Mouse (Mus musculus): ENCODE results near the gene Dab2ip. TPM values are rescaled to one million over a fixed set of nuclear protein-coding genes. Genes with fewer than 3 reads are reported as not detected.

Dab2ip gene
- total RNA-seq, 2 experiments from 2014 or later: 40.1 to 40.7 TPM

DNA sequence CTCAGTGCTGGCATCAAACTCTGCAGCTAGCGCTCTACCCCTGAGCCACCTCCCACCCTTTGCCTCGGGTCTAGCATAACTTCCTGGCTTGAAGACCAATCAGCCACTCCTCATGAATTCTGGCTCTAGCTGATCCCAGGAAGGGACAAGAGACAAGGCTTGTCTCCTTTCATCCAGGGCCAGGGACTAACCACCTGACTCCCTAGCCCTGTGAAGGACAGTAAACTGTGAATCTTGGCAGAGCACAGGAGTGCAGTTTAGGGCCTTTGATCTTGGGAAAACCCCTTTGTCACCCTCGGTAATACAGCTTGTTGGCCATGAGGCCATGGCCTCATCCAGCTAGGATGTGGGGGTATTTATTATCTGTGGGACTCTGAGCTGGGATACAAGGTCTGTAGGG lies 100.2 kb downstream of the Dab2ip start:
- no peak for DNase-seq

DNA sequence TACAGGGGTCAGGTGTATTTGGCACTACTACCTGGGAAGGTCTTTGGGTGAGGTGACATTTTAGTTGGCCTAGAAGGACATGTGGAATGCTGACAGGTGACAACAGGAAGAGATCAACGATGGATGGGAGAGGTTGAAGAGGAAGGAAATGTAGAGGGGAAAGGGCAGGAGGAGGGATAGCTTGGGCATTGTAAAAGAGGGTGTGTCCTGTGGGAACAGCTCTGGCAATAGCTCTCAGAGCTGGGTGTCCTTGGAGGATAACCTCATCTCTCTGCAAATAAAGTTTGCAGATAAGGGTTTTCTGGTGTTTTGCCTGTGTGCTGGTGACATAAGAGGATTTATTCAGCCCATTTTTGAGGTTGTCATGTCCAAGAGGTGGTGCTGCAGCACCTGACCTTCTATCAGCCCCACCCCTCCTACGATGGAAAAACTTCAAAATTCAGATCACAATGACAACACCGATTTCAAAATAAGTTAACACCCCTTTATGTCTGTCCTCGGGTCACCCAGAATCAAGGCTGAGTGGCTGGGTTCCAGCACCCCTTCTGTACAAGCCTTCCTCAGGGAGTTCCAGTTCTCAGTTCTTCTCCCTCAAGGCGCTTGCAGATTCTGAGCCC lies 101.6 kb downstream of the Dab2ip start:
- no peak for DNase-seq

- DNase-seq: peak; percentile 64
Measured at GRCm38 (mm10) chr2:35660953-35661374, 102.9 kb downstream of the Dab2ip start.

DNA sequence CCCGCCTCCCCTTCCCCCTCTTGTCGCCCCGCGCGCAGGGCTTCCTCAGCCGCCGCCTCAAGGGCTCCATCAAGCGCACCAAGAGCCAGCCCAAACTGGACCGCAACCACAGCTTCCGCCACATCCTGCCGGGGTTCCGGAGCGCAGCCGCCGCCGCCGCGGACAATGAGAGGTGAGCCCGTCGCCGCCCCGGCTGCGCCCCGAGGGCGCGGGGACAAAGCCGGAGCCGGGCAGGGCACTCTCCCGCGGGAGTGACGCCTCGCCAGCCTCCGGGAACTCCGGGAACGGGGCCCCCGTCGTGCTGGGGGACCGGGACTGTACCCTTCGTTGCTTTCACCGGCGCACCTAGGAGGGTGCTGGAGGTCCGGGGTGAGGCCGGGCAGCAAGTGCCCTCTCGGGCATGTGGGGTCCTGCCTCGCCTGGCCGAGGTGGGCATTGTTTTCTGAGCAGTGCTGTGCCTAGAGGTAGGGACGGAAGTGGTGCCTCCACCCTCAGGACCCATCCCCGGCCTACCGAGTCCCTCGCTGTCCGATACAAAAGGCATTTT lies 103.5 kb downstream of the Dab2ip start:
- DNase-seq: peak; percentile 66

GRCm38 (mm10) chr2:35662001-35662491 lies 104.0 kb downstream of the Dab2ip start:
- no peak for DNase-seq

DNA sequence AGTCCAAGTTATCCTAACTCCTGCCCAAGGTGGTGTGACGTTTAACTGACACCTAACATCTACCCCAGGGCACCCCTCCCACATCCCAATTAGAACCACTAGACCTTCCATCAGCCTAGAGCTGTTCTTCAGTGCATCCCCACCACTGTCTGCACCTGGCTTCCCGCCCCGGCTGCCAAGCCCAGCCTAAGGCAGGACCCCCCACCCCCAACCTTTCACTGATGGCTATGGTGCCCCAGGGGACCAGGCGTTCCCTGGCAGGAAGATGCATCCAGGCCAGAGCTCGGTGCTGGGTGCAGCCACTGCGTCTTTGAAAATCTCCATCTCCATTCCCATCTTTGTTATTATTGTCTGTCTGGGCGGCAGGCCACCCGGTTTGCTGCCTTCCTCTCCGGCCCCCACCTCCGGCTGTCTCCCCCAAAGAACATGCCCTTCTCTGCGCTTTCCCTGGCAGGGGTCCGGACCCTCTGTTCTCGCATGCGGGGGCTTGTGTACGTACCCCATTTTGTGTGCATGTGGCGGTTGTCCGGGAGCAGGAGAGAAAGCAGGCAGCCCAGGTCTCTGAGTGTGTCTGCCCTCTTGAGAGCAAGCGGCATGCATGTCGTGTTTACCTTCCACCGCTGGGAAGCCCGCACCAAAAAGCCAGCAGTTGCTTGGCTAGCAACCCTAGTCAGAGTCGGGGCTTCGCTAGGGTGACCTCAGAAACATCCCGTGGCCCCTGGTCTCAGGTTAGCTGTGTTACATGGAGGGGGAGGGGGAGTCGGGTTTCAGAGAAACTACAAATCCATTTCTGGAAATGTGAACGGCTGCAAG lies 104.9 kb downstream of the Dab2ip start:
- peak; percentile 51 for DNase-seq

DNA sequence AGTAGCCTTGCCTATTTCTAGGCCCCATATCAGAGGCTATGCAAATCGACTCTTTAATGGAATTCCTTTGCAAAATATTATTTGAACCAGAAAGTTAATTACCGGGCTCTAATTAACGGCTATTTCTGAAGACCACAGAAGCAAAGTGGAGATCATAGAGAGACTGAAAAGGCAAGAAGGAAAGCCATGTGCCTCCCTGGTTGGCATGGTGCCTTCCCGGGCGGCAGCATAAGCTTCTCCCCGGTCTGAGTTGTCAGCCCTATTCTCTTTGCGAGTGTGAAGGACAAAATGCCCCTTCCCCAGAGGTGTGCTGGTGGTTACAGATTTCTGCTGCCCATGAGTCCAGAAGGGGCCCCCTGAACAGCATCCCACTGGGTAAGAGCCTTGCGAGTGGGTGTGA lies 109.7 kb downstream of the Dab2ip start:
- DNase-seq: no peak

GRCm38 (mm10) chr2:35669217-35669616 lies 111.2 kb downstream of the Dab2ip start:
- no peak for DNase-seq

DNA sequence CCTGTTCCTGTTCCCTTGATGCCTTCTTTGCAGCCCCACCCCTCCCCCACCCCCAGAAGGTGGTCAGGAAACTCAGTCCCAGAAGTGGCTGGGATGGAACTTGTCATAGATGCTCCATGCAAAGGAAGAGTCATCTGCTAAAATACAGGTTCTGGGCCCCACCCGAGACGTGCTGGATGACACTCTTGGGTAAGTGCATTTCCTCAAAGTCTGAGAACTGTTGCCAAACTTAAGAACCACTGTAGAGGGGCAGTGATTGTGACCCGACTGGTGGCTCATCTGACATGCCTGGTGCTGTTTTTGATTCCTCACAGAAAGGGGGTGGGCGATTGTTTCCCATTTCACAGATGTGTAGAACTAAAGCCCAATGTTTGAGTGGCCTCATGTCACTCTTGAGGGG lies 111.7 kb downstream of the Dab2ip start:
- no peak for DNase-seq

DNA sequence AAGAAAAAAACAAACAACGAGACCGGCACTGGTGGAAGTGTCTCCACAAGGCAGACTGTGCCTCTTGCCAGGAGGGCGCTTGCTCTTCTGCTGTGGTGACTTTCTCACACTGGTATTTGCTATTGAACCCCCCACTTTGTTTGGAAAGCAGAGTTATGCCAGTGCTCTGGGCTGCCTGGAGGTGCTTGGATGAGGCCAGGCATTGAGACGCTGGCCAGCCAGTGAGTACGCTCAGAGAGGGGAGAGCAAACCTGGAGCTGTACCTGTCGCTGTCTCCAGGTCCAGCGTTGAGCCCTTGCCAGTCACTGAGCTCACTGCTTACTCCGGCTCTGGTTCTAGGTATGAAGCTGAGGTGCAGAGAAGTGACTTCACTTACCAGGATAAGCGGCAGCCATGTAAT lies 112.2 kb downstream of the Dab2ip start:
- no peak for DNase-seq

DNA sequence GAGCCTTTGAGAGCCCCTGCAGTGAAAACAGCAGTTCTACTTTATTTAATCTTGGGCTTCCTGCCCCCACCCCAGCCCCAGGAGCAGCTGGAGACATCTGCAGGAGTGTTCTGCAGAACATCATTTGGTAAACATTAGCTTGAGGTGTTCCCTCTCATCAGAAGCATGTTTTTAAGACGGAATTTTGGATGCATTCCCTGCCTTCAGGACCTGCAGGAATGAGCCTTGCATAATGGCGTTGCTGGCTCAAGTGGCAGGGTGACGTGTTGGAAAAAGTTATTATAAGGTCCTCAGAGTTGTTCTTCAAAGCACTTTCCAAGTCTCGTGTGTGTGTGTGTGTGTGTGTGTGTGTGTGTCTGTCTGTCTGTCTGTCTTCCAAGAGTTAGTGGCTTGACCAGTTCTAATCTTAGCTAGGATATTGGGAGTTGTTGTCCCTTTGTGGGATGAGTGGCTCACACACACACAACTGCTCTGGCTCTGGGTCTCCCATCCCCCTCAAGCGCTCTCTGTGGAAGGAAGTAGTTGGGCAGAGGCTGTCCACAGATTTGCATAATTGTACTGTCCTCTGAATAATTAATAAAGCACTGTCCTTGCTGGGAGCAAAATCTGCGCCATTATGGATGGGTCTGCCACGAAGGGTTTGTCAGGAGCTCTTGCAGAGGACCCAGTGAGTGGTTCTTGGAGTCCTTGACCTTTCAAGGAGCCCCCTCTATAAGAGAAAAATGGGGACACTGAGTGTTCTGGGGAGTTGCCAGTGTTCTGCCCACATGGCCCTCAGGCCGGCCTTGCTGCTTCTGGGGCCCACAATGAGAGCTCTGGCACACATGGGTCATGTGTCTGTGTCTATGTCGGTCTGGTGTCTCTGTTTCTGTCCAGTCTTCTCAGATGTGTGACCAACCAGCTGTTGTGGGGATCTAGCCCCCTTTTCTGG lies 114.2 kb downstream of the Dab2ip start:
- peak; percentile 73 for DNase-seq

GRCm38 (mm10) chr2:35673181-35673580 lies 115.1 kb downstream of the Dab2ip start:
- DNase-seq: no peak

DNA sequence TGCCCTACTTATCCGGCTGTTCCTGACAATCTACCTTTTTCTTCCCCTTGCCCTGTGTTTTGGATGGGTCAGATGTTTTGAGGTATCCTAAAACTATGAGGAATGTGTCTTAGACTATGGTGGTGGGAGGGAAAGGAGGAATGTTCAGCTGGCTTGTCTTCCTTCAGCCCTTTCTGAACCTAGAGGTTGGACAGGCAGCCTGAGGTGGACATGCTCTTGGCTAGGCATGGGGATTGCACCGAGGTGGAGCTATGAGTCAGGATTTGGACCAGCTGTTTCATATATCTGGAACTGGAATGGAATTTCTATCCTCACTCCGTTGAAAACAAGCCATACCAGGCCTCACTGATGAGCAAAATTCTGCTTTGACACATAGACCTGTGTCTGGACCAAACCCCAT lies 115.9 kb downstream of the Dab2ip start:
- no peak for DNase-seq

DNA sequence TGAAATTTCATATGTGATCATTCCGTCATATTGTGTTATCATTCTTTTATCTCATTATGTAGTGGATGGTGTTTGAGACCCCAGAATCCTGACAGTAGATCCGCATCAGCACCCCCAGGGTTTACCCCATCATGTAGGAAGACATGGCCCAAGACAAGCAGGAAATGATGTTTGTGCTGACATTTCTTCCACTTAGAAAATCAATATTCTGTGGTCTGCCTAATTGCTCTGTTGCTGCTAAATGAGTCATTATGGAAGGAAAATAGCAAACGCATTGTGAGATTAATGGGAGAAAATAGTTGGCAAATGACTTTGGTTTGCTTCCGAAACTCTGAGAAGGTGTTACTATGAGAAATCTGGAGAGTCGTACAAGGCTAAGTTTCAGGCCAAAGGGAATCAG lies 116.4 kb downstream of the Dab2ip start:
- DNase-seq: no peak

GRCm38 (mm10) chr2:35676075-35676665 lies 118.1 kb downstream of the Dab2ip start:
- no peak for DNase-seq

GRCm38 (mm10) chr2:35677855-35678254 lies 119.8 kb downstream of the Dab2ip start:
- no peak for DNase-seq

GRCm38 (mm10) chr2:35678440-35678839 lies 120.4 kb downstream of the Dab2ip start:
- no peak for DNase-seq

DNA sequence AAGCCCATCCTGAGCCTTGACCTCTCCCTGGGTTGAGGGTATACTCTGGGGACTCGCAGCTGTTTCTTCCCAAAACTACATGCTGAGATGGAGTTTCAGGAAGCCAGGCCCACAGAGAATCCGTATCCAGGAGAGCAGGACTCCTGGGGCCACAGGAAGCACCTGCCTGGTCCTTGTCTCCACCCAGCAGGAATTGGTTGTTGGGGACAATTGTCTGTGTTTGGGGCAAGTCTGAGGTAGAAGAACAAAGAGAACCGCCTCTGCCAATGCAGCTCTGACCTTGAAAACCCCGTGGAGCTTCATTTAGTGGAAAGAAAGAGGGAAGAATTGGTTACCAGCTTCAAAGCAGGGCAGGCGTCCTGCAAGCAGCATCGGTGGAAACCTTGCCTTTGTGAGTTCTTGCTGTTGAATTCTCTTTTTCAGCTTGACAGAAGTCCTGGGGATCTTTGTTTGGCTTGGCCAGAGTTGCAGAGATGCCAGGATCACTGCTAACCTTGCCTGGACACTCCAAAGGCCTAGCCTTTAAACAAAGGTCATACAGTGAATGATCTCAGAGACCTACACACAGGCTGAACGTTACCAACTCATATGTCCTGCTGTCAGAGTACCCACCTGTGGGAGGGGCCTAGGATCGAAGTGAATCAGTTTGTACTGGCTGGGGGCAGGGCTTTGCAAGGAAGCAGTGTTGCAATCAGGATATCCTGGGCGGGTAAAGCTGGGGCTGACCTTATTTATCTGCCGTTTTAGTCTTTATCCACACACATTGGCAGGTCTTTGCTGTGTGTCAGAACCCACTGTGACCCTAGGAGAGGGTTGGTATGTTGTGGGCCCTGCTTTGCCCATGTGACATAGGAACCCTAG lies 122.0 kb downstream of the Dab2ip start:
- no peak for DNase-seq

- DNase-seq: no peak
Measured at GRCm38 (mm10) chr2:35680833-35681232, 122.8 kb downstream of the Dab2ip start.

- no peak for DNase-seq
Measured at GRCm38 (mm10) chr2:35684005-35684404, 125.9 kb downstream of the Dab2ip start.
